ENCODE assay signal across 11 mouse cellular contexts in genomic region chr17:10378467-10379175, GRCm38 (mm10). TPM values are rescaled to one million over a fixed set of nuclear protein-coding genes. Genes with fewer than 3 reads are reported as not detected.
DNase-seq lines count a peak whose midpoint lies in the region; ATAC-seq and TF ChIP-seq lines count a peak whose summit lies in the region.
"Had no signal": no experiment of that assay in that cellular context is flagged by ENCODE, and none has a peak within 500 bp of the region (broad histone marks: within the 10 kb centered on the region; RNA-seq: fewer than 3 reads in every experiment).

No protein-coding gene starts in this region.

- no peaks in the 10 kb centered on the region for H3K79me2 ChIP-seq in C2C12 (ENCODE audit: control insufficient read depth, insufficient read depth)

- no peaks in the 10 kb centered on the region for H3K27me3 ChIP-seq in C2C12 (ENCODE audit: control insufficient read depth, insufficient read depth, insufficient read length)
- no peaks in the 10 kb centered on the region for H3K27me3 ChIP-seq in heart, embryonic 11.5 days (ENCODE audit: control insufficient read depth, insufficient read depth, low read length)
- H3K27me3 ChIP-seq in lung, postnatal 0 days (replicated peaks; ENCODE audit: insufficient read depth, low read length): no peaks in the 10 kb centered on the region
- H3K27me3 ChIP-seq in midbrain, embryonic 10.5 days (ENCODE audit: low read depth, poor library complexity, severe bottlenecking): no peaks in the 10 kb centered on the region
- H3K27me3 ChIP-seq: kidney, embryonic 15.5 days had no signal

- no peak for ATAC-seq in heart, embryonic 11.5 days (replicated peaks; ENCODE audit: insufficient number of reproducible peaks, low FRiP score, low TSS enrichment)
- peak; percentile 91 for ATAC-seq in lung, postnatal 0 days
- ATAC-seq: forebrain, postnatal 0 days had no signal

- no peak overlapping the region for H3K4me3 ChIP-seq in C2C12 (ENCODE audit: insufficient read depth, poor library complexity, severe bottlenecking)
- no peak overlapping the region for H3K4me3 ChIP-seq in heart, embryonic 11.5 days (ENCODE audit: low read depth, low read length)
- H3K4me3 ChIP-seq in lung, postnatal 0 days (ENCODE audit: low read depth, low read length): no peak overlapping the region
- H3K4me3 ChIP-seq in midbrain, embryonic 10.5 days: no peak overlapping the region
- H3K4me3 ChIP-seq: kidney, embryonic 15.5 days had no signal

- no peak overlapping the region for H3ac ChIP-seq in C2C12 (ENCODE audit: control insufficient read depth, insufficient read length, low read depth)

- H3K4me2 ChIP-seq in heart, embryonic 11.5 days: no peak overlapping the region; the same call in 1 of the 2 replicates
- H3K4me2 ChIP-seq in lung, postnatal 0 days (replicated peaks; ENCODE audit: low read depth, low read length): no peak overlapping the region
- H3K4me2 ChIP-seq: kidney, embryonic 15.5 days had no signal

- peak; percentile 75 for DNase-seq in brain, adult 2 months (ENCODE audit: low read depth, low spot score)
- DNase-seq in lung, postnatal 0 days (ENCODE audit: low spot score): peak; percentile 74
- DNase-seq in midbrain, embryonic 10.5 days (ENCODE audit: low spot score): no peak
- no peak for DNase-seq in right cerebral cortex, postnatal 10 days (ENCODE audit: low spot score in 2 of 2)
- DNase-seq in testis, postnatal 14 days (ENCODE audit: low spot score): no peak
- DNase-seq: forebrain, postnatal 0 days; right cerebral cortex, adult 18-20 months; thymus, postnatal 14 days had no signal

- H3K9me3 ChIP-seq in heart, embryonic 11.5 days (replicated peaks; ENCODE audit: control insufficient read depth, low read length): no peaks in the 10 kb centered on the region
- no peaks in the 10 kb centered on the region for H3K9me3 ChIP-seq in lung, postnatal 0 days (ENCODE audit: low read length)
- H3K9me3 ChIP-seq in midbrain, embryonic 10.5 days (replicated peaks): no peaks in the 10 kb centered on the region
- H3K9me3 ChIP-seq: kidney, embryonic 15.5 days had no signal

- peak overlapping the region; percentile 78 for H3K27ac ChIP-seq in heart, embryonic 11.5 days (ENCODE audit: low read depth, low read length)
- peak overlapping the region; percentile 33; the same call in 1 of the 2 replicates for H3K27ac ChIP-seq in lung, postnatal 0 days (ENCODE audit: low read length)
- no peak overlapping the region for H3K27ac ChIP-seq in midbrain, embryonic 10.5 days (replicated peaks)
- H3K27ac ChIP-seq: kidney, embryonic 15.5 days had no signal

- TF ChIP-seq CTCF in C2C12 (IDR thresholded peaks at IDR 0.05; ENCODE audit: control insufficient read depth, insufficient read depth, insufficient read length): no peak
- no peak for TF ChIP-seq CTCF in lung, postnatal 0 days (IDR thresholded peaks at IDR 0.05)

- peak overlapping the region; percentile 43; the same call in 1 of the 2 replicates for H3K9ac ChIP-seq in heart, embryonic 11.5 days (ENCODE audit: low read depth, low read length)
- no peak overlapping the region for H3K9ac ChIP-seq in lung, postnatal 0 days (replicated peaks; ENCODE audit: low read depth)
- H3K9ac ChIP-seq: forebrain, postnatal 0 days; kidney, embryonic 15.5 days had no signal

- H3K79me3 ChIP-seq in C2C12 (ENCODE audit: low read depth): no peaks in the 10 kb centered on the region

- peaks cover 30% of the 10 kb centered on the region for H3K4me1 ChIP-seq in heart, embryonic 11.5 days (ENCODE audit: control insufficient read depth, insufficient read depth, low read length)
- H3K4me1 ChIP-seq in lung, postnatal 0 days (ENCODE audit: insufficient read depth, low read depth, low read length): peaks cover 8% of the 10 kb centered on the region; the same call in 1 of the 2 replicates
- peaks cover 18% of the 10 kb centered on the region for H3K4me1 ChIP-seq in midbrain, embryonic 10.5 days
- H3K4me1 ChIP-seq: kidney, embryonic 15.5 days had no signal

- no peaks in the 10 kb centered on the region for H3K36me3 ChIP-seq in C2C12 (ENCODE audit: control insufficient read depth, insufficient read depth)
- H3K36me3 ChIP-seq in heart, embryonic 11.5 days (ENCODE audit: control insufficient read depth, insufficient read depth, low read length): no peaks in the 10 kb centered on the region
- H3K36me3 ChIP-seq in lung, postnatal 0 days (ENCODE audit: insufficient read depth, low read length): no peaks in the 10 kb centered on the region
- no peaks in the 10 kb centered on the region for H3K36me3 ChIP-seq in midbrain, embryonic 10.5 days
- H3K36me3 ChIP-seq: kidney, embryonic 15.5 days had no signal

- 65% methylated on average over 10 of the region's 10 CpGs for WGBS in heart, embryonic 11.5 days (ENCODE audit: insufficient replicate concordance)
- WGBS in lung, postnatal 0 days: 62% methylated on average over 10 of the region's 10 CpGs
- WGBS in midbrain, embryonic 10.5 days: 89% methylated on average over 10 of the region's 10 CpGs

- TF ChIP-seq EP300 in lung, postnatal 0 days (IDR thresholded peaks at IDR 0.05): peak; percentile 83

TF ChIP-seq in C2C12, 6 proteins besides CTCF, POLR2A, EP300 and RAD21:
- TF ChIP-seq USF1 (IDR thresholded peaks at IDR 0.05; ENCODE audit: low read depth): no peak
- peak; percentile 55 for TF ChIP-seq MYOD1 (IDR thresholded peaks at IDR 0.05; ENCODE audit: control insufficient read depth, insufficient read length, low read depth)
- TF ChIP-seq FOSL1 (IDR thresholded peaks at IDR 0.05; ENCODE audit: insufficient read depth, low read length, poor library complexity, severe bottlenecking): peak; percentile 17
- no peak for TF ChIP-seq CEBPB (IDR thresholded peaks at IDR 0.05; ENCODE audit: low read depth)
- TF ChIP-seq MYOG (IDR thresholded peaks at IDR 0.05; ENCODE audit: control insufficient read depth, extremely low read depth, insufficient read length): no peak

RNA-seq across cellular contexts. Expression of gene Qk, which starts 59.0 kb away (rescaled TPM):
- polyA plus RNA-seq in C2C12 (2012; fragmentation: generic; extraction: Trizol): 43.2 TPM
- polyA plus RNA-seq in heart, embryonic 11.5 days (2014; fragmentation: Nextera tagmentation; extraction: Ambion mirVana): 52.6 and 60.6 TPM in 2 replicates
- polyA plus RNA-seq in lung, postnatal 0 days (2015; fragmentation: Nextera tagmentation; extraction: Ambion mirVana): 60.2 and 67.9 TPM in 2 replicates
- polyA plus RNA-seq in midbrain, embryonic 10.5 days (2016; fragmentation: Nextera tagmentation; extraction: Ambion mirVana): 47.7 and 49.5 TPM in 2 replicates

Comparison
In these comparisons a context has a peak if more than half of its experiments do, and no peak if none do; other contexts are left out.
1. DNase-seq: peak in brain, adult 2 months (single experiment) and lung, postnatal 0 days (single experiment); none in midbrain, embryonic 10.5 days (single experiment), right cerebral cortex, postnatal 10 days (0 of 2) and testis, postnatal 14 days (single experiment).